In the genomic region with DNA sequence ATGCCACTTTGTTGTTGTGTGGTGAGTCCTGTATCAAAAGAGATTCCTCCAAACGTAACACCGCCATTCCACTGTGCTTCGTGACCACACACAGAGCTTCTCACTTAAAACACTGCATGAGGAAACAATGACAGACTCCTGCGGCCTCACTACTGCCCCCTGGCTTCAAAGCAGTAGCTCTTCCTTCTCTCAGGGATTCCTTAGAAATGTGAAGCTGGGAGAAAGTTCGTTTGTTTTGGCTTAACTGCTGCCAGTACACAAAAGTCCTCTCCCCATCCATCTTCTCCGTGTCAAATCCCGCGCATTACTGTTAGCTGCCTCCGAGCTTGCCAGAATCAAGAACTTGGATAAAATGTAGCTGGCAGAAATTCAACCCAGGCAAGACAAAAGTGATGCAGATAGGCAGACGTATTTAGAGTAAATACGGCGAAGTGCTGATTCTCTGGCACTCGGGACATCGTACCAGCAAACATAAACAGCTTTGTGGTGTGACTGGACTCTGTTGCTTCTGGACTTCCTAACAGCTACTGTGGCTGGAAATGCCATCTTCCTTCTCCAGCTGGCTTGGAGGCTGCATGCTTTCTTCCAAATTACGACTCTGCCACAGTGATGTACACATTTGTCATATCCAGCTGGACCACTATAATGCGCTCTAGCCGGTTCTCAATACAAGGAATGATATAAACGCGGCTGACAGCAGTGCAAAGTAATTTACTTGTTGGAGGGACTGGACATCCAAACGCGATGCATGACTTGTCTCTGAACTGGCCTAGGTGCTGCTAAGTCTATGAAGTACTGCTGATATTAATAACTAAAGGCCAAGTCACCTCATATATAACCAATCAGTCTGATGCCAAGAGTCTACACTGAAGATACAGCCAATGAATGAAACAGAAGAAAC, we compare ENCODE assay signal across 8 mouse cellular contexts. TPM values are rescaled to one million over a fixed set of nuclear protein-coding genes. Genes with fewer than 3 reads are reported as not detected.
DNase-seq lines count a peak whose midpoint lies in the region; ATAC-seq and TF ChIP-seq lines count a peak whose summit lies in the region.

No protein-coding gene starts in this region.

- no peak for TF ChIP-seq POLR2A in small intestine, adult 2 months (IDR thresholded peaks at IDR 0.05; ENCODE audit: low read depth, low read length)

- H3K4me3 ChIP-seq in limb, embryonic 11.5 days (ENCODE audit: low read depth, low read length): no peak overlapping the region
- H3K4me3 ChIP-seq in limb, embryonic 10.5 days: no peak overlapping the region
- no peak overlapping the region for H3K4me3 ChIP-seq in forebrain, postnatal 0 days (ENCODE audit: low read depth, low read length)
- peak overlapping the region; percentile 45 for H3K4me3 ChIP-seq in small intestine, adult 2 months (ENCODE audit: low read depth, low read length)

- H3K9me3 ChIP-seq in limb, embryonic 11.5 days (ENCODE audit: control insufficient read depth, low read length): no peaks in the 10 kb centered on the region
- H3K9me3 ChIP-seq in limb, embryonic 10.5 days (replicated peaks): no peaks in the 10 kb centered on the region
- H3K9me3 ChIP-seq in forebrain, postnatal 0 days (ENCODE audit: low read length): no peaks in the 10 kb centered on the region

- peak; percentile 80 for TF ChIP-seq CTCF in forebrain, postnatal 0 days (IDR thresholded peaks at IDR 0.05; ENCODE audit: low read depth)
- peak; percentile 79; the same call in 1 of the 2 replicates for TF ChIP-seq CTCF in small intestine, adult 2 months (IDR thresholded peaks at IDR 0.05; ENCODE audit: extremely low read depth, insufficient read length, insufficient replicate concordance, low read depth, low read length)

- ATAC-seq in limb, embryonic 11.5 days (ENCODE audit: insufficient number of reproducible peaks, low FRiP score, low TSS enrichment, low read depth): no peak
- ATAC-seq in forebrain, postnatal 0 days: peak; percentile 67

- H3K27me3 ChIP-seq in limb, embryonic 11.5 days (ENCODE audit: control insufficient read depth, insufficient read depth, low read length): no peaks in the 10 kb centered on the region
- peaks cover 10% of the 10 kb centered on the region; the same call in 1 of the 2 replicates for H3K27me3 ChIP-seq in limb, embryonic 10.5 days (ENCODE audit: low read depth, poor library complexity, severe bottlenecking)
- no peaks in the 10 kb centered on the region; the same call in 1 of the 2 replicates for H3K27me3 ChIP-seq in forebrain, postnatal 0 days (ENCODE audit: insufficient read depth, low read length)
- no peaks in the 10 kb centered on the region for H3K27me3 ChIP-seq in small intestine, adult 2 months (ENCODE audit: control insufficient read depth, insufficient read depth, low read length)

- peak; percentile 50 for DNase-seq in limb, embryonic 11.5 days (ENCODE audit: low spot score)
- no peak for DNase-seq in limb, embryonic 10.5 days (ENCODE audit: low spot score)
- peak; percentile 61 for DNase-seq in adrenal gland, adult 2 months
- peak; percentile 61 for DNase-seq in forebrain, postnatal 0 days
- peak; percentile 21 for DNase-seq in kidney, adult 18-20 months
- DNase-seq in lung, postnatal 14 days: peak; percentile 74
- DNase-seq in adipocyte (ENCODE audit: low spot score): no peak

- H3K9ac ChIP-seq in limb, embryonic 11.5 days (ENCODE audit: low read length): no peak overlapping the region
- no peak overlapping the region for H3K9ac ChIP-seq in forebrain, postnatal 0 days

- H3K36me3 ChIP-seq in limb, embryonic 11.5 days (ENCODE audit: control insufficient read depth, insufficient read depth, low read length): no peaks in the 10 kb centered on the region
- H3K36me3 ChIP-seq in limb, embryonic 10.5 days: no peaks in the 10 kb centered on the region
- H3K36me3 ChIP-seq in forebrain, postnatal 0 days (ENCODE audit: insufficient read depth): no peaks in the 10 kb centered on the region
- H3K36me3 ChIP-seq in small intestine, adult 2 months (ENCODE audit: control insufficient read depth, insufficient read depth, low read length): peaks cover 2% of the 10 kb centered on the region; the same call in 1 of the 2 replicates

- no peaks in the 10 kb centered on the region for H3K4me1 ChIP-seq in limb, embryonic 11.5 days (ENCODE audit: control insufficient read depth, insufficient read depth, low read length)
- peaks cover 13% of the 10 kb centered on the region for H3K4me1 ChIP-seq in limb, embryonic 10.5 days
- peaks cover 4% of the 10 kb centered on the region; the same call in 1 of the 2 replicates for H3K4me1 ChIP-seq in forebrain, postnatal 0 days (ENCODE audit: insufficient read depth)
- peaks cover 2% of the 10 kb centered on the region; the same call in 1 of the 2 replicates for H3K4me1 ChIP-seq in small intestine, adult 2 months (ENCODE audit: control insufficient read depth, insufficient read depth, insufficient read length, low read length)

- H3K4me2 ChIP-seq in limb, embryonic 11.5 days (ENCODE audit: low read depth, severe bottlenecking): no peak overlapping the region
- peak overlapping the region; percentile 30 for H3K4me2 ChIP-seq in forebrain, postnatal 0 days (ENCODE audit: low read depth)

- no peak overlapping the region for H3K27ac ChIP-seq in limb, embryonic 11.5 days (replicated peaks; ENCODE audit: low read depth, low read length)
- H3K27ac ChIP-seq in limb, embryonic 10.5 days: no peak overlapping the region
- H3K27ac ChIP-seq in forebrain, postnatal 0 days (ENCODE audit: low read depth, low read length): no peak overlapping the region
- no peak overlapping the region for H3K27ac ChIP-seq in small intestine, adult 2 months (ENCODE audit: insufficient read depth, low read depth, low read length)

- WGBS in limb, embryonic 11.5 days: 49% methylated on average over 21 of the region's 21 CpGs
- 53% methylated on average over 21 of the region's 21 CpGs for WGBS in limb, embryonic 10.5 days
- WGBS in forebrain, postnatal 0 days: 31% methylated on average over 21 of the region's 21 CpGs
- WGBS in small intestine, adult 2 months: 36% methylated on average over 21 of the region's 21 CpGs

RNA-seq across cellular contexts. Expression of a gene that starts 2.4 kb away (rescaled TPM):
- polyA plus RNA-seq in limb, embryonic 11.5 days (2014; fragmentation: Nextera tagmentation; extraction: Ambion mirVana): 0.35 and 0.75 TPM in 2 replicates
- 0.45 and 0.73 TPM in 2 replicates for polyA plus RNA-seq in limb, embryonic 10.5 days (2016; fragmentation: Nextera tagmentation; extraction: Ambion mirVana)
- 10 to 100 TPM; 11.1 to 13.3 TPM for total RNA-seq in adrenal gland, adult 2 months (2021)
- polyA plus RNA-seq in adrenal gland, adult 2 months (2012; rRNA removed): 16.3 and 21.3 TPM in 2 replicates
- 1.5 and 2.9 TPM in 2 replicates for total RNA-seq in forebrain, postnatal 0 days (2014; rRNA removed)
- 1.4 and 1.7 TPM in 2 replicates for polyA plus RNA-seq in forebrain, postnatal 0 days (2015; fragmentation: Nextera tagmentation; extraction: Ambion mirVana)
- 5.3 and 27.0 TPM in 2 replicates for polyA plus RNA-seq in small intestine, adult 2 months (2012; rRNA removed)

RNA-seq across cellular contexts. Expression of a gene that starts 20.4 kb away (rescaled TPM):
- 0.61 and 1.1 TPM in 2 replicates for polyA plus RNA-seq in limb, embryonic 11.5 days (2014; fragmentation: Nextera tagmentation; extraction: Ambion mirVana)
- 0.44 and 0.45 TPM in 2 replicates for polyA plus RNA-seq in limb, embryonic 10.5 days (2016; fragmentation: Nextera tagmentation; extraction: Ambion mirVana)
- total RNA-seq in adrenal gland, adult 2 months (2021): 1 to 10 TPM; 3.7 to 3.8 TPM
- polyA plus RNA-seq in adrenal gland, adult 2 months (2012; rRNA removed): 1.7 TPM in 2 replicates
- 0.85 and 1.5 TPM in 2 replicates for total RNA-seq in forebrain, postnatal 0 days (2014; rRNA removed)
- 2.2 and 4.2 TPM in 2 replicates for polyA plus RNA-seq in forebrain, postnatal 0 days (2015; fragmentation: Nextera tagmentation; extraction: Ambion mirVana)
- polyA plus RNA-seq in small intestine, adult 2 months (2012; rRNA removed): 3.1 and 6.0 TPM in 2 replicates

Comparison
In these comparisons a context has a peak if more than half of its experiments do, and no peak if none do; other contexts are left out.
1. DNase-seq: peak in limb, embryonic 11.5 days (single experiment), adrenal gland, adult 2 months (single experiment), forebrain, postnatal 0 days (single experiment), kidney, adult 18-20 months (single experiment) and lung, postnatal 14 days (single experiment); none in limb, embryonic 10.5 days (single experiment) and adipocyte (single experiment).